Mouse (Mus musculus) embryonic fibroblast, embryonic 13.5 days (primary cell): Measurements from ENCODE around the gene Epdr1.
"Not testable (repeated sequence)": the region's sequence is repeated elsewhere in the genome, so short reads cannot be mapped to it uniquely, and the experiment has no call there.

Experiments
- CTCF ChIP-seq: IDR thresholded peaks from 2 replicates; pipeline ENCODE4 v1.5.1; 2011; ENCODE audit warnings: mild to moderate bottlenecking, control low read depth, low read length, moderate library complexity, borderline replicate concordance; ENCODE audit not compliant: insufficient read depth
- POLR2A ChIP-seq: IDR thresholded peaks from 2 replicates; pipeline ENCODE4 v1.6.1; 2011; ENCODE audit warnings: low read depth, mild to moderate bottlenecking, control low read depth, low read length, moderate library complexity

GRCm38 (mm10) chr13:19570166-19570565 lies 49.6 kb downstream of the Epdr1 start:
- TF ChIP-seq CTCF, POLR2A: not testable (repeated sequence)
